Mouse (Mus musculus): ENCODE results near the gene Car14.
"Not testable (repeated sequence)": the region's sequence is repeated elsewhere in the genome, so short reads cannot be mapped to it uniquely, and the experiment has no call there.

Gene Car14

GRCm38 (mm10) chr3:95860323-95860722 is 44.2 kb downstream of the Car14 start:
- no peak for ATAC-seq (ENCODE audit: insufficient number of reproducible peaks, low FRiP score, low TSS enrichment)

DNA sequence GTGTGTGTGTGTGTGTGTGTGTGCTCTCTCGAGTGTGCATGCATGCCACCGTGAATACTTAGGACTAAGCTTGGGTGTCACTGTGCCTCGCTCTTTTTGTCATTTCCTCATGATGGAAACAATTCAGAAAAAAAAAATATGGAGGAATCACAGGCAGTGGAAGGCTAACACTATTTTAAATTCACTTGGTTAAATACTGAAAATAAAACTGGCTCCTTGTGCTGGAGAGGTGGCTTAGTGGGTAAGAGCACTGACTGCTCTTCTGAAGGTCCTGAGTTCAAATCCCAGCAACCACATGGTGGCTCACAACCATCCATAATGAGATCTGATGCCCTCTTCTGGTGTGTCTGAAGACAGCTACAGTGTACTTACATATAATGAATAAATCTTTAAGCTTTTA is 46.2 kb downstream of the Car14 start:
- ATAC-seq (ENCODE audit: insufficient number of reproducible peaks, low FRiP score, low TSS enrichment), result not testable (repeated sequence)

- ATAC-seq (ENCODE audit: insufficient number of reproducible peaks, low FRiP score, low TSS enrichment), result not testable (repeated sequence)
Measured at GRCm38 (mm10) chr3:95857050-95857449, 47.4 kb downstream of the Car14 start.

DNA sequence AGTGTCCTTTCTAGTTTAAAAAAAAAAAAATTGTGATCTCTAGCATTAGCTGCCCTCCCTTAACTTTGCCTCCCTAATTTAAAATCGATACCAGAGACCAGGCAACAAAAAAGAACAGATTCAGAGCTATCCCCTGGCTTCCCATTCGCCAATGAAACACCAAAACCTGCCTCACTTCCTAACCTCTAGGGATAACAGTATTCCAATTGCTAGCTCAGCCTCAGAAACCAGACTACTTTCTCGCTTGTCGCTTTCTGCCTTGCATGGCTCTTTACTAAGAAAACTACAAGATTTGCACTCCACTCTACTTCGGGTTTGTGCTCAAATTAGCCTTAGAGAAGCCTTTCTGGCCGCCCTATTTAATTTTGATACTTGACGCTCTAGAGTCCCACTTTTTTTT is 48.4 kb downstream of the Car14 start:
- no peak for ATAC-seq (ENCODE audit: insufficient number of reproducible peaks, low FRiP score, low TSS enrichment)

DNA sequence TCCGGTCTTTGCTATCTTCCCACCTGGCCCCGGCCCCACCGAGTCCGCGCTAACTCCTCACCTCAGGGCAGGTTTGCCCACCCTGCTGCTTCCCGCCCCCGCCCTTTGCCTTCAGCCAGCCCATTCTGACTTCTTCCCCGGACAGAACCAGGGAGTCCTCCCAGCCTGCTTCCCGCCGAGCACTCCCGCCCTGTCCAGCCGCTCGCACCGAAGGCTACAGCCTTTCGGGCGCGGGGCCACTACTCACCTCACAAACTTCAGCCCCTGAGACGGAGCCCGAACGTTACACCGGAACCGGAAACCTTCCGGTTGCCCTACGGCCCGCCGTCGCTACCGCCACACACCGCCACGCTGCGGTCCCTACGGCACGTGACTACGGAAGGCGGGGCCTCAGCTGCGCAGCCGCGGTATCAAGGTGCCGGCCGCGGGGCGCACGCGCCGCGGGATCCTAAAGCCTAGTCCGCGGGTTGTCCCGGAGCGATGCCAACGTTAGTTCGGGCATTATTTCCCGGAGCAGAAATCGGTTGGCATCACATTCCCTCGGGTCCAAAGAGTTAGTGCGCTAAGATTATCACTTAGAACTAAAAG is 48.9 kb downstream of the Car14 start, which contains the start of gene Prpf3:
Prpf3 (minus strand) TSS at position 384 of the 588 bp plus-strand sequence.
- ATAC-seq (ENCODE audit: insufficient number of reproducible peaks, low FRiP score, low TSS enrichment), result peak; percentile 94

DNA sequence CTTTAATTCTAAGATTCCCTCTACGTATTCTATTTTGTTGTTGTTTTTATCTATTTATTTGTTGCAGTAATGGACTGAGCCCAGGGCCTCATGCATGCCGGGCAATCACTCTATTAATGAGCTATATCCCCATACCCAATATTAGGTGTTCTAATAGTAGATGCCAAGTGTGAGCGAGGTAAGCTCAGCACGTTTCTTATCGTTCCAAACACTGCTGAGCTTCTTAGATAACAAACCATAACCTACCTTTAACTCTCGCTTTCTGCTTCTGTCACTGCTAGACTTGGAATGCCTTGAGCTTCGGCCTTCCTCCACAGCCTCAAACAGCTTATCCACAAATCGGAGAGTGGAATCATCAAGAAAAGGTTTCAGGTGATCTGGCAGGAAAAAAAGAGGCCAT is 53.2 kb downstream of the Car14 start:
- ATAC-seq (ENCODE audit: insufficient number of reproducible peaks, low FRiP score, low TSS enrichment), result no peak

GRCm38 (mm10) chr3:95850611-95851010 is 53.9 kb downstream of the Car14 start:
- no peak for ATAC-seq (ENCODE audit: insufficient number of reproducible peaks, low FRiP score, low TSS enrichment)

Data from cerebellum, adult (tissue).